Mouse (Mus musculus) neural tube, embryonic 14.5 days (tissue): ENCODE data around the gene Gm14214. TPM values are rescaled to one million over a fixed set of nuclear protein-coding genes. Genes with fewer than 3 reads are reported as not detected.

Experiments
- ATAC-seq: fragments of 200-750 bp; cut with Nextera tagmentation; 2 replicates; pipeline ENCODE4 v1.8.0; 2017; ENCODE audit warnings: low read depth, mild to moderate bottlenecking, moderate TSS enrichment, moderate library complexity
- H3K27ac ChIP-seq: fragments of 300-500 bp; sonication (generic); 2 replicates; pipeline ENCODE4 v1.5.1; 2014; ENCODE audit warnings: low read depth, mild to moderate bottlenecking, control low read depth, low read length, moderate library complexity, mixed read lengths
- H3K27me3 ChIP-seq: fragments of 300-500 bp; sonication (generic); 2 replicates; pipeline ENCODE4 v1.6.1; 2014; ENCODE audit warnings: low read length; ENCODE audit not compliant: control insufficient read depth, insufficient read depth
- H3K36me3 ChIP-seq: fragments of 300-500 bp; sonication (generic); 2 replicates; pipeline ENCODE4 v1.6.1; 2014; ENCODE audit warnings: low read length, mixed read lengths; ENCODE audit not compliant: control insufficient read depth, insufficient read depth
- H3K4me1 ChIP-seq: fragments of 300-500 bp; sonication (generic); 2 replicates; pipeline ENCODE4 v1.6.1; 2014; ENCODE audit warnings: low read length; ENCODE audit not compliant: control insufficient read depth, insufficient read depth
- H3K4me2 ChIP-seq: fragments of 300-500 bp; sonication (generic); 2 replicates; pipeline ENCODE4 v1.6.1; 2014; ENCODE audit warnings: mild to moderate bottlenecking, low read depth, low read length, control low read depth
- H3K4me3 ChIP-seq: fragments of 300-500 bp; sonication (generic); 2 replicates; pipeline ENCODE4 v1.5.1; 2014; ENCODE audit warnings: low read depth, low read length, control low read depth, mixed read lengths
- H3K9ac ChIP-seq: fragments of 300-500 bp; sonication (generic); replicated peaks from 2 replicates; pipeline ENCODE4 v1.6.1; 2014; ENCODE audit warnings: low read depth, mild to moderate bottlenecking, control low read depth, low read length, mixed read lengths
- H3K9me3 ChIP-seq: fragments of 300-500 bp; sonication (generic); 2 replicates; pipeline ENCODE4 v1.6.1; 2016; ENCODE audit warnings: low read length; ENCODE audit not compliant: control insufficient read depth
- WGBS: fragments of 180-500 bp; shearing (Covaris S2); extraction: QIAGEN DNeasy Blood & Tissue Kit; methylation state at CpG from one replicate; pipeline ENCODE4 v1.1.7; 2014; 5-methylcytosine and 5-hydroxymethylcytosine counted together
- polyA plus RNA-seq: library from polyadenylated mRNA; unstranded; fragments of >200 nt; fragmentation: Nextera tagmentation; extraction: Ambion mirVana; gene quantifications from 2 replicates; pipeline ENCODE4 v1.2.1, GENCODE M21; 2014

Gene Gm14214
- polyA plus RNA-seq, 1 experiment from 2014 or later: not detected

DNA sequence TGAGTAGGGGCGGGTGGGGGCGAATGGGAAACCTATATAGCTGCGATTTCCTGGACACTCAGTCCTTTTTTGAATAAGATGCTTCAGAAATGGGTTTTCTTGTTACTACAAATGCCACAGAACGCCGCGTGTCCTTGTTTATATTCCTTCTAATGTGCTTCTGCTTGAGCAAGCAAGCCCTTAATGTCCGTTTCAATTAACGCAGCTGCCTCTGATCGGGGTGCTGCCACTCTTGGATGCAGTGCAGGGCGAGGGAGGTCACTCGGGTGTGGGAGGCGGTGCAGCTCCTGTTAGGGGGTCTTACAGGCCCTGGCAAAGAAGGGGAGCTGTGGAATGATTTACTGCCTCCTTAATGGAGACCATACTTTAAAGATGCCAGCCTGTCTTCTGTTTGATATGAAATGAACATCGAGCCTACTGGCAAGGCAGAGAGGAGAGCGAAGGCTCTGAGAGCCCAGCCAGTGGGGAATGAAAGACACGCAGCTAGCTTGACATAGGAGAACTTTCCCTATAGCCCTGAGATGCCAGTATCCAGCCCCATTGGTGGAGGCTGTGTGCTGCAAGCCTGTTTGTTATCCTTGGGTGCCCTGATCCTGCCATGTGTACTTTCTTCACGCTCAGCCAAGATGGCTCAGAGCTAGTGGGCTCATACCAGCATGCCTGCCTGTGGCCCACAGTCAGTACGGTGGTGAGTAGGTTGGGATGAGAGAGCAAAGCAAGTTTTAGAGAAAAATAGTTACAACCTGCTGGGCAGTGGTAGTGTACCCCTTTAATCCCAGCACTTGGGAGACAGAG, 13.2 kb upstream of the Gm14214 start:
- 46% methylated on average over 17 of the region's 17 CpGs for WGBS
- ATAC-seq: no peak; the same call in 1 of the 2 replicates
- H3K27ac ChIP-seq: no peak overlapping the region

DNA sequence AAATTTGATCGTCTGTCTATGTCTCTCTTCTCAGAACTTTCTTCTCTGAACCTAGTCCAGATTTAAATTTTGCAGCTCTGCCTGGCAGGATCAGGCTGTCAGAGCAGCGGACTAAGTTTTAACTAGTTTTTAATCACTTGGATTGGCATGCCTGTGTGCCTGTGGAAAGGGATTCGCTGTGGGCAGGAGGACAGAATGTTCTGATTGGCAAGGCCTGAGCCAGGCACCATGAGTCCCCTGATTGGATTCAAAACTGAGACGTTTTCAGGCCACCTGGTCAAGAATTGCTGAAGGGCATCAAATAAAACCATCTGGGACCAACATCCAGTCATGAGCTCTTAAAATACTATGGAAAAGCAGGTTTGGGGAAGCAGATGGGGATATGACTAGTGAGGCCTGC, 12.5 kb upstream of the Gm14214 start:
- Histone ChIP-seq H3K4me2 (no peak overlapping the region), H3K9ac (no peak overlapping the region), H3K36me3 (no peaks in the 10 kb centered on the region), H3K4me1 (no peaks in the 10 kb centered on the region), H3K27ac (no peak overlapping the region), H3K9me3 (no peaks in the 10 kb centered on the region), H3K27me3 (no peaks in the 10 kb centered on the region), H3K4me3 (no peak overlapping the region)
- ATAC-seq: no peak
- 77% methylated on average over 4 of the region's 4 CpGs for WGBS

More for the DNA sequence above, 13.2 kb upstream of the Gm14214 start:
- Histone ChIP-seq H3K4me1 (no peaks in the 10 kb centered on the region), H3K27me3 (no peaks in the 10 kb centered on the region), H3K4me2 (no peak overlapping the region), H3K9ac (no peak overlapping the region), H3K36me3 (no peaks in the 10 kb centered on the region), H3K9me3 (no peaks in the 10 kb centered on the region), H3K4me3 (no peak overlapping the region)

DNA sequence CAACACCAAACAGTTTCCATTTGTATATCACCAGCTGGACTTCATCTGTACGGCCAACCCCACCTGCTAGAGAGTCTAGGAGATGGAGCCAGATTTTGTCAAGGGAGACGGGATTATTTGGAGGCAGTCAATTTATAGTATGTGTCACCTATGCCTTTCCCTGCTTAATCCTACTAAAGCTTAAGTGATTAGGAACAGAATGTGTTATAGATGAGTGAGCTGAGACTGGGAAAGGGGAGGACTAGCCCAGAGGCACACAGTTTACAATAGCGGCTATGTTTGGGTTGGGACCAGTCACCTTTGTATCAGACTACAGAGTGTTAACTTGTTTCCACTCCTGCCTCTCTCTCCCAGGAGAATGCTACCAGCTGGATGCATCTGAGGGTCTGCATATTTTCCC, 9.8 kb upstream of the Gm14214 start:
- no peaks in the 10 kb centered on the region for H3K4me1 ChIP-seq
- ATAC-seq: no peak
- H3K9me3 ChIP-seq: no peaks in the 10 kb centered on the region
- H3K27me3 ChIP-seq: no peaks in the 10 kb centered on the region
- no peak overlapping the region for H3K27ac ChIP-seq
- H3K4me3 ChIP-seq: no peak overlapping the region
- no peaks in the 10 kb centered on the region for H3K36me3 ChIP-seq
- no peak overlapping the region for H3K9ac ChIP-seq
- H3K4me2 ChIP-seq: no peak overlapping the region
- 87% methylated on average over 3 of the region's 3 CpGs for WGBS

DNA sequence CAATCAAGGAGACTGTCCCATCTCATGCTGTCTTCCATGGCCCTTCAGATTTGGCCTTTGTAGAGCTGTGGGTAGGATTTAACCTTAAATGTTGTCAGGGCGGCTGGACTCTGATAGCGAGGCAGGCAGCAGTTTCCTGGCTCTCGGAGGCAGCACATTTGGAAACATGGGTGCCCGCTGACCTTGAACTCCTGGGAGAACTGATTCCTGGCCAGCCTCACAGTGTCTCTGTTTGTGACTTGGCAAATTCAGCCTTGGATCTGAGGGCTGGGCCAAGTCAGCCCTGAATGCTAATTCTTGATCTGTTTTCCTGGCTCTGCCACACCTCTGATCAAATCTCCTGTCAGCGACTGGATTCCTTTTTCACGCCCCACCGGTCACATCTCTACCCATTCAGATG, 6.7 kb upstream of the Gm14214 start:
- H3K27me3 ChIP-seq: no peaks in the 10 kb centered on the region
- WGBS: 86% methylated on average over 7 of the region's 7 CpGs
- ATAC-seq: no peak

DNA sequence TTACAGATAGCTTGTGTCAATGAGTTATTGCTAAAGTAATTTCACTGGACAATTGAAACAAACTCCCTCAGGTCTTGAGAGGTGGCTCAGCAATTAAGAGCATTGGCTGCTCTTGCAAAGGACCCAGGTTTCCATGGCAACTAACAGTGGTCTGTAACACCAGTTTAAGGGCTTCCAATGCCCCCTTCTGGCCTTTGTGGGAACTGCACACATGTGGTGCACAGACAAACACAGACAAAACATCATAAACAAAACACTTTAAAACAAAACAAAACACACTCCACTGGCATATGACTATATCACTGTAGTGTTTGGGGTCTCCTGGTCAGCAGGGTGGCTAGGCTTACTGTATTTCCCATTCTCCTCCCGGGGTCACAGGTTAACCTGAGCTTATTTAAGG, 4.2 kb upstream of the Gm14214 start:
- Histone ChIP-seq H3K4me2 (no peak overlapping the region), H3K4me1 (no peaks in the 10 kb centered on the region), H3K27me3 (no peaks in the 10 kb centered on the region), H3K4me3 (no peak overlapping the region), H3K27ac (no peak overlapping the region), H3K36me3 (no peaks in the 10 kb centered on the region), H3K9ac (no peak overlapping the region), H3K9me3 (no peaks in the 10 kb centered on the region)
- 93% methylated on average over 1 of the region's 1 CpGs for WGBS
- no peak for ATAC-seq

More for the DNA sequence above, 6.7 kb upstream of the Gm14214 start:
- no peak overlapping the region for H3K4me2 ChIP-seq
- no peak overlapping the region for H3K4me3 ChIP-seq
- no peak overlapping the region for H3K9ac ChIP-seq
- H3K36me3 ChIP-seq: no peaks in the 10 kb centered on the region
- no peak overlapping the region for H3K27ac ChIP-seq
- H3K9me3 ChIP-seq: no peaks in the 10 kb centered on the region
- no peaks in the 10 kb centered on the region for H3K4me1 ChIP-seq

DNA sequence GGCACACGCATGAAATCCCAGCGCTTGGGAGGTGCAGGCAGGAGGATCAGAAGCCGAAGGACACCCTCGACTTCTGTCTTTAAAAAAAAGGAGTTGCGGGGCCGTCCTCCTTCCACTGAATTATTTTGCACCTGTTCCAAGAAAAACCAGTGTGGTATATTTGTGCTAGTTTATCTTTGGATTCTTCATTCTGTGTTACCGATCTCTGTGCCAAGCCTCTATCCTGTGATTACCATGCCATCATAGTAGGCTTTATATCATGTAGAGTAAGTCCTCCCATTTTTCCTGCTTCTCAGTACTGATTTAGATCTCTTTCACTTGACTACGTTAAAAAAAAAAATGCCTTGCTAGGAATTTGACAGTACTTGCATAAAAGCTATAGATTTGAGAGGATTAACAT, 1.8 kb upstream of the Gm14214 start:
- Histone ChIP-seq H3K27ac (no peak overlapping the region), H3K36me3 (no peaks in the 10 kb centered on the region), H3K9me3 (no peaks in the 10 kb centered on the region), H3K4me2 (no peak overlapping the region), H3K4me1 (no peaks in the 10 kb centered on the region), H3K27me3 (no peaks in the 10 kb centered on the region), H3K9ac (no peak overlapping the region), H3K4me3 (no peak overlapping the region)
- 69% methylated on average over 8 of the region's 8 CpGs for WGBS
- ATAC-seq: no peak

DNA sequence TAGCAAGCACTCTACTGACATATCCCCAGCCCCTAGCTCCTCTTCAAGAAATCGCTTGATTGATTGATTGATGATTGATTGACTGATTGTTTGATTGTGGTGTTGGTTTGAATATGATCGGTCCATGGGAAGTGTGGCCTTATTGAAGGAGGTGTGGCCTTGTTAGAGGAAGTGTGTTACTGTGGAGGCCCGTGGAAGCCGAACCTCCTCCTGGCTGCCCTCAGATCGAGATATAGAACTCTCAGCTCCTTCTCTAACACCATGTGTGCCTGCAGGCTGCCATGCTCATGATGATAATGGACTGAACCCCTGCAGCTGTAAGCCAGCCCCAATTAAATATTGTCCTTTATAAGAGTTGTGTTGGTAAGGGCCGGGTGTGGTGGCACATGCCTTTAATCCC, 2.8 kb downstream of the Gm14214 start:
- H3K9me3 ChIP-seq: no peaks in the 10 kb centered on the region
- H3K36me3 ChIP-seq: no peaks in the 10 kb centered on the region
- no peak overlapping the region for H3K4me3 ChIP-seq
- H3K4me1 ChIP-seq: no peaks in the 10 kb centered on the region
- no peak overlapping the region for H3K4me2 ChIP-seq
- 91% methylated on average over 6 of the region's 6 CpGs for WGBS
- no peak overlapping the region for H3K9ac ChIP-seq
- H3K27ac ChIP-seq: no peak overlapping the region
- no peak for ATAC-seq
- no peaks in the 10 kb centered on the region for H3K27me3 ChIP-seq

DNA sequence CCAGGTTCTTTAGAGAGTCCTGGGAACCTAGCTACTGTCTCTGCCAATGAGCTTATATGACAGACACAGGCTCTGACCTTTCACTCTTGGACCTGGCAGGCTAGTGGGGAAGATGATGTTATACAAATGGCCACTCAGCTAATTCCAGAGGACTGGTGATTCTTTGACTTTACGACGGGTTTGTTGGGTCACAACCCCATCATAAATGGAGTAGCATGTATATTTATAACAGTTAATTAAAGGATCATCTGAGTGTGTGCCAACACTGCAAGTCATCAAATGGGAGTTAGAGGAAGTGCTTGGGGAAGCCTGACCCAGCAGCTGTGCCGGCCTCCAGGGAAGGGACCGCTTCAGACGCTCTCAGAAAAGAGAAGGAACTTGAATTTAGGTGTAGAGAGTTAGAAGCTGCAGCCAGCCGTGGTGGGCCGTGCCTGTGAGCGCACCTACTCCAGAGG, 4.2 kb downstream of the Gm14214 start:
- H3K9me3 ChIP-seq: no peaks in the 10 kb centered on the region
- no peaks in the 10 kb centered on the region for H3K27me3 ChIP-seq
- no peak overlapping the region for H3K4me2 ChIP-seq
- H3K4me3 ChIP-seq: no peak overlapping the region
- ATAC-seq: no peak
- H3K4me1 ChIP-seq: no peaks in the 10 kb centered on the region
- no peak overlapping the region for H3K9ac ChIP-seq
- WGBS: 72% methylated on average over 8 of the region's 8 CpGs
- no peak overlapping the region for H3K27ac ChIP-seq
- H3K36me3 ChIP-seq: no peaks in the 10 kb centered on the region

DNA sequence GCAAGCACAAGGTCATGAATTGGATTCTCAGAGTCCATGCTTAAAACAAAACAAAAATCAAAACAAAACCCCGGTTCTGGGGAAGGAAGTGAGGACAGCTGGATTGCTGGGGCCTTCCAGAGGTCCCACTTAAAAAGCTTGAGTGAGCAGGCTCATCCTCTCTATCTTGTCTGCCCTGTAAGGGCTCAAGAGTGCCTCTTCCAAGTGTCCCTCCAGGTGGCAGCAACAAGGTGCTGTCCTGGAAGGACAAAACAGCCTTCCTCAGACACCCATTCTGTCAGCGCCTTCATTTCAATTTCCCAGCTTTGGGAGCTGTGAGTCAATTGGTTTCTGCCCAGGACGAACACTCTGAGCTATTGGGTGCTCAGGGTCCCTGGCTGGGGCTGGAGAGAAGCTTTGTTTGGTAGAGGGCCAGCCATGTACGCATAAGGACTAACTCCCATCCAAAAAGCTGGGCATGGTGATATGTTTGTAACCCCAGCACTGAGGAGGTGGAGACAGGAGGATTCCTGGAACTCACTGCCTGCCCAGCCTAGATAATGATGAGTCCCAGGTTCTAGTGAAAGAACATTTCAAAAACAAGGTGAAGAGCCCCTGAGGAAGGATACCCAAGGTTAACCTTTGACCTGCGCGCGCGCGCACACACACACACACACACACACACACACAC, 4.9 kb downstream of the Gm14214 start:
- H3K9me3 ChIP-seq: no peaks in the 10 kb centered on the region
- H3K4me3 ChIP-seq: no peak overlapping the region
- no peak for ATAC-seq
- no peaks in the 10 kb centered on the region for H3K36me3 ChIP-seq
- no peak overlapping the region for H3K4me2 ChIP-seq
- no peaks in the 10 kb centered on the region for H3K4me1 ChIP-seq
- no peak overlapping the region for H3K9ac ChIP-seq
- H3K27me3 ChIP-seq: no peaks in the 10 kb centered on the region
- WGBS: 88% methylated on average over 9 of the region's 9 CpGs
- no peak overlapping the region for H3K27ac ChIP-seq
